Mouse (Mus musculus): ENCODE results near the gene Mitf.

Gene Mitf

DNA sequence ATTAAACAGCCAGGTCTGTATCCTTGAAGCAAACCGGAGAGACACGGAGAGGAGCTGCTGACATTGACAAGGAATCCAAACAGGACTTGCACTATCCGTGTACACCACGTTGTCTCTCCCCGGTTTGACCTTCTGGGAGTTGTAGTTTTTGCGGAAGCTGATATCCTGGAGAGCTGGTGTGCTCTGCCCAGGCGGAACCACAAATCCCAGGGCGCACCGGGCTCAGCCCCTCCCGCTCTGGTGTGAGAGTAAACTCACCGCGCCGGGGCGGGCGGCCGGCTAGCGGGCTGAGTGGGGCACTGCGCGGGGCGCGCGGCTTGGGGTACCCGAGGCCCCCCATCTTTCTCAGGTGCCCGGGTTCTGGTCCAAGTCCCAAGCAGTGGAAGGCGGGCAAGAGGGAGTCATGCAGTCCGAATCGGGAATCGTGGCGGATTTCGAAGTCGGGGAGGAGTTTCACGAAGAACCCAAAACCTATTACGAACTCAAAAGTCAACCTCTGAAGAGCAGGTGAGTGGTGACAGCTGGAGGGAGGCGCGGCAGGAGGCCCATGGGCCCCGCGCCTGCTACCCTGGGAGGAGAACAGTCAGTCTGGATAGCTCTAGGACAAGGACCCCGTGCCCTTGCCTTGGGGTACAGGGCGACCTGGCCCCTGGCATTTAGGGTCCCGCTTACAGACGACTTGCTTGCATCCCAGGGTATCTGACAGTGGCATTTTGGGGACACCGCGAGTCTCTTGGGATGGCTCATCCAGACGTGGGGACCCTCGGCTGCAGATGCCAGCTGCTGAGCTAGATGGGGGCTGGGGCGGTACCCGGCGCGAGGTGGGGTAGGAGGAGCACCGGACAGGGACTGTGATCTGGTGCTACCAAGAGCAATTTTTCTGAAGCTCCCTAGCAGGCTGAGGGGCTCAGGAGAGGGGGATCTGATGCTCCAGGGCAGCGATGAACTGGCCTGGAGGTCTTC, at the start of gene Mitf:
TSS of gene Mitf (plus strand) at position 272 of the 963 bp plus-strand sequence.
- in situ Hi-C loops (cut with MboI, MseI): no loop called here

DNA sequence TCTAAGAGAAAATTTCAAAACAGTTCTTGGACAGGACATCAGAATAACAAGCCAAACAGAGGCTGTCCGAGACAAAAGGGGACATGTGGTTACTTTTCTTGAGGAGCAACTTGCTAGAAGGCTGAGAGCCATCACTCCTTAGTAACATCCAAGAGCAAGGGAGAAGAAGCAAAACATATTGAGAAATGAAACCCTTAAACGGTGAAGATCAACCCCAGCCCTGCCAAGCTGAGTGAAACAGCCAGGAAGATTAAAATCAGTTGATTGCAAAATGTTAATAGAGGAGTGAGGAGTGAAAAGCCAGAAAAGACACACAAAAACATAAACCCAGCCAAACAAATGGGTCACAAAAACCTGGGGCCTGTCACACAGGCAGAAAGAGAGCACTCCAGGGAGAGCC, 49.5 kb upstream of the Mitf start:
- in situ Hi-C loops (cut with MboI, MseI): loop anchor here (5.0 kb wide), 1 partner anchor 240 kb away; no protein-coding TSS in a partner anchor

- in situ Hi-C loops (cut with MboI, MseI): loop anchor here (5.0 kb wide), 1 partner anchor 238 kb away; no protein-coding TSS in a partner anchor
These were observed 48.0 kb upstream of the Mitf start for GRCm38 (mm10) chr6:97758884-97759283.

DNA sequence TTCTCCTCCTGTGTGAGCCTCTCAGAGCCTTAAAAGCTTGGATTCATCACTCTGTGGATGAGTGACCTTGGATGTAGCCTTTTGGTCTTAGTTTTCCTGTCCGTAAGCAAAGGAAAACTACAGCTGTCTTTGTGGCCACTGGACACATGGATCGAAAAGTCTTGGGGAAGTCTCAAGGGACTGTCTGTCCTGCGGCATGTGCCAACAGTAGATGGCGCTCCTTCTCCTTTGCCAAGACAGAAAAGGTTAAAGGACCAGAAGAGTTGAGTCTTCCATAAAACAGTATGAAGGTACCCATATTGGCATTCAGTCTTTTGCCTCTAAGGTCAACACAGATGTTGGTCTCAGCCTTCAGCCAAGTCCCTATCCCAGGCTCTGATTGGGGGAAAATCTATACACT, 47.6 kb upstream of the Mitf start:
- in situ Hi-C loops (cut with MboI, MseI): loop anchor here (5.0 kb wide), 1 partner anchor 238 kb away; no protein-coding TSS in a partner anchor

- in situ Hi-C loops (cut with MboI, MseI): no loop called here
These were observed 45.5 kb upstream of the Mitf start for GRCm38 (mm10) chr6:97761326-97761725.

DNA sequence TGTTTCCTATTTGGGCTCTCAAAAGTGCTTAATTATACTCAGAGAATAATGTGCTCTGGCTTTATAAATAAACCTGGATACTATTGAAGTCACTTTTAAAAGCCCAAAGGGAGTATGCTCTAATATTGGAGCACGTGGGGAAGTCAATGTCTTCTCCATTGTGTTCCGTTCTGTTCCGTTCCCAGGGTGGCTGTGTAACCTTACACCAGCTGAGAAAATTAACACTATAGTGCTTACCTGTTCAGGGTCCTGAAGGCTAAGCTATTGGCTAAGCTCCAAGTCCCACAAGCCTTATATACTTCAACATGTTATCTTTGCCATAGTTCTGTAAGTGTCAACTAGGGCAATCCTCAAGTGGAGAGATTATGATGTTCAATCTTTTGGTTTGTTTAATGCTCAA, 42.9 kb upstream of the Mitf start:
- in situ Hi-C loops (cut with MboI, MseI): no loop called here

GRCm38 (mm10) chr6:97767836-97768235, 39.0 kb upstream of the Mitf start:
- in situ Hi-C loops (cut with MboI, MseI): no loop called here

GRCm38 (mm10) chr6:97769549-97769948, 37.3 kb upstream of the Mitf start:
- in situ Hi-C loops (cut with MboI, MseI): no loop called here

GRCm38 (mm10) chr6:97781316-97781715, 25.5 kb upstream of the Mitf start:
- in situ Hi-C loops (cut with MboI, MseI): no loop called here

- in situ Hi-C loops (cut with MboI, MseI): no loop called here
These were observed 24.6 kb upstream of the Mitf start for GRCm38 (mm10) chr6:97782291-97782690.

DNA sequence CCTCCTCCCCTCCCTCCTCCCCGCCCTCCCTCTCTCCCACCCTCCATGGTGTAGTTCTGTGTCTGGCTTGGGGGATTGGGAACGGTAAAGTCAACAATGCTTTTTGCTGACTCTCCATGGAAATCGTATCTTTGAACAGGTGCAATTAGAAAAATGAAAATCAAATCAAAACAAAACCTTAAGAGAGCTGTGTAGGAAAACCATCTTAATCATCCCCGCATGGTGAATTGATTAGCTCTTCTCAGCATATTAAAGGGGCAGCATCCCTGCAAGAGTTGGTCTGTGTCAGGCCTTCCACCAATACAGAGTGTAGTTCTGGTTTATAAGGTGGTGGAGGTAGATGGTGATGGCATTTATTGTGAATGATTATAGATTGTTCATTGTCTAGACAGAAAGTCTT, 20.0 kb upstream of the Mitf start:
- in situ Hi-C loops (cut with MboI, MseI): no loop called here

DNA sequence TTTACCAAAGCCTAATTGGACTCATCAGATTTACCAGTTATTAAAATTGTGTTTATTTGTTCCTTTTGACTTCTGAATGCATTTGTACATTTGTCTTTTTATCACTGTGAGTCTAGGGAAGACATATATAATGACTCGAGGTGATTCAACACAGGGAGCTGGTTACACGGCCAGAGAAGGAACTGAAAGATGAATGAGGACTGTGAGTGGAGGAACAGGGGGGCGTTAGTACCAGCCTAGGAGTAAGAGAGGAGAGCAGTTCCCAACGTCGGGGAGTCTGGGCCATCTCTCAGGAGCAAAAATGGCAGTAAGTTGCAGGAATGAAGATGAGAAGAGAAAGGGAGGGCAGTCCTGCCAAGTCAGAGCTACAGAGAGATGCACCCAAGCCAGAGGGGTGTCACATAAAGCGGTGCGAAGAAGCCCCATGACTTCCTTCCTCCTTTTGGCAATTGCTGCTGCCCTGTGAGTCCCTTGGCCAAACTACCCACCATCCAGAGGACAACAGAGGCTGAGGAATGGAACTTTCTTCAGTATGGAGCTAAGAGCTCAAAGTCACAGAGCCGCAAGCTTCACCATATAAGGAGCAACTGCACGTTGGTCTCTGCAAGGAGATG, 18.4 kb upstream of the Mitf start:
- in situ Hi-C loops (cut with MboI, MseI): no loop called here

- in situ Hi-C loops (cut with MboI, MseI): loop anchor here (10.0 kb wide), 1 partner anchor 1745 kb away; no protein-coding TSS in a partner anchor
These were observed 17.2 kb upstream of the Mitf start for GRCm38 (mm10) chr6:97789700-97790099.

DNA sequence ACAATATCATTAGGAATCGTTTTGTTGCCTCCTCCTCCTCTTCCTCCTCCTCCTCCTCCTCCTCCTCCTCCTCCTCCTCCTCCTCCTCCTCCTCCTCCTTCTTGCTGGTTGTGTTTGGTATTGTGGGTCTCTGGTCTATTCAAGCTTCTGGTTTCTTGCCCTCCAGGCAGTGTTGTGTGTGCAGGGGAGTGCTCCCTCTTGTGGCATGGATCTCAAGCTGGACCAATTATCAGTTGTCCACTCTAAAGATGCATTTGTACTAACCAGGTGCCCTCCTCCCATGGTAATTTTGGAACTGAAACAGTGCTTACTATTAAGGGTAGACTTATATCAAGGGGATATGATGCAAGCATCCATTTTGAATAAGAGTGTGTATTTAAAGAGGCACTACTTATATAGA, 14.7 kb upstream of the Mitf start:
- in situ Hi-C loops (cut with MboI, MseI): loop anchor here (10.0 kb wide), 1 partner anchor 1743 kb away; no protein-coding TSS in a partner anchor

GRCm38 (mm10) chr6:97795175-97795574, 11.7 kb upstream of the Mitf start:
- in situ Hi-C loops (cut with MboI, MseI): loop anchor here (10.0 kb wide), 1 partner anchor 1740 kb away; no protein-coding TSS in a partner anchor

GRCm38 (mm10) chr6:97800615-97801014, 6.2 kb upstream of the Mitf start:
- in situ Hi-C loops (cut with MboI, MseI): no loop called here

GRCm38 (mm10) chr6:97806051-97806450, 801 bp upstream of the Mitf start:
- in situ Hi-C loops (cut with MboI, MseI): no loop called here

DNA sequence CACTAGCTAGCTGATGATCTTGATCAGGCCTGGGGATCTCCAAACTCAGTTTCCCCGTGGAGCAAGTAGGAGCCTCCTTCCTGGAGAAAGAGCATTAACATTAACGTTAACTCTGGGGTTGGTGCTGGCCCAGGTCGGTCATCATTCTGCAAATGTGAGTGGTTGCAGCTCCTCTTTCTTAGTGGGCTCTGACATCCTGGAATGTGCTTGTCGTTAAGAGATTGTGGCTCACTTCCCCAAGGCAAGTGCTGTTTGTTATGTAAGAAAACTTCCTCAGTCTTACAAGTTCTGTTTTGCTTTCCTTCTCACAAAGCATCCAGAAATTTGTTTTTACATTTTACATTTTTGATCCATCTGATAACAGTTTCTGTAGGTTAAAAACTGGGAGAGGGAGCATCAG, 7.3 kb downstream of the Mitf start:
- in situ Hi-C loops (cut with MboI, MseI): no loop called here

DNA sequence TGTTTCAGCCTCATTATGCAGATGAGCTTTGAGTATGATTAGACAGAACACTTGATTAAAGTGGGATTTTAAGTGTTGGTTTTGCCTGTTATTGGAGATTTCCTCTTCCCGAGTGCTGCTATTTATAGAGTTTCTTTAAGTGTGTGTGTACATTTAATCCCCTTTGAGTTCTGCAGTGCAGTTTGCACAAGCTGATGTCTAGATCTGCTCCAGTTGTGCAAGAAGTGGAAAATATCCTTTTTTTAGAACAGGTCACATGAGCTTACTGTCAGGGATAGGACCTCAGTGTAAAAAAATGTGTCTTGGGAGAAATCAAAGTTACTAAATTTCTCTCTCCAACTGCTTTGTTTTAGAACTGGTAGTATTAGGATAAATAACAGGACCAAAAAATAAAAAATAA, 8.9 kb downstream of the Mitf start:
- in situ Hi-C loops (cut with MboI, MseI): no loop called here

GRCm38 (mm10) chr6:97816806-97817205, 10.0 kb downstream of the Mitf start:
- in situ Hi-C loops (cut with MboI, MseI): no loop called here

DNA sequence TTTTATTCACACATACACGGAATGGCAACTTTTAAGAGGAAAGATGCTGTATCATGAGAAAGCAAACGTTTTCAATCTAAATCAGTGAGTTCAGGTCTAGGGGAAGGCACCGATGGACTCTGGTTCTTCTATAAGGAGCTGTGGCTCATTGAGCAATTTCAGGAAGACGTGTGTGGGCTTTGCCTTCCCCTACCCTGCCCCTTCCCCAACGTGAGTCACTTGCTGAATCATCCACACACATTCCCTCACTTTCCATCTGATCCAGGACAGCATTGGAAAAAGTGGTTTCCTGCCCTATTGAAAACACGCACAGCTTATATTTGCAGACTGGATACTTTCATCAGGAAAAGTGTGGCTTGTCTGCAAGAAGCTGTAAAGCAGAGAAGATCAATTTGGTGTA, 11.3 kb downstream of the Mitf start:
- in situ Hi-C loops (cut with MboI, MseI): no loop called here

- in situ Hi-C loops (cut with MboI, MseI): no loop called here
These were observed 12.1 kb downstream of the Mitf start for GRCm38 (mm10) chr6:97818948-97819347.

DNA sequence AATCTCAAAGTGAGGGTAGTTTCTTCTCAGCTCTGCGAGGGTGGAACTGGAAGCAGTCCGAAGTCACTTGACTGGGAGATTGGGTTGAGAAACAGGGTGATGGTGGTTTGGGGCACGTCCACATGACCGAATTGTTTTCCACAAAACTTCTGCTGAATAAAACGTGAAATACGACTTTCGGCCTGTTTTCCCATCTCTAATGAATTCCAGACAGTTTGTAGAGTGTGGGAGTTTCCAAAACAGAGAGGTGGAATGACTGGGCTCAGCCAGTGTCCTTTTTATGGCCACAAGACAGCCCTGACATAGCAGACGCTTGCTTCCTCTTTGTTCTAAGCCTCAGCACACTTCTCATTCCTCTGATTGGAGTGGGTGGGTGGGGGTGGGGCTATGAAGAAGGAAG, 13.7 kb downstream of the Mitf start:
- in situ Hi-C loops (cut with MboI, MseI): no loop called here

Data from regulatory T cell (primary cell).